Mouse (Mus musculus) ES-E14 (cell line): ENCODE data around the gene 4930432M17Rik. TPM values are rescaled to one million over a fixed set of nuclear protein-coding genes. Genes with fewer than 3 reads are reported as not detected.

Experiments
- DNase-seq: peaks from one replicate; pipeline ENCODE4 v3.0.0-alpha.2; 2013; ENCODE audit warnings: low read depth, low spot score
- H3K27ac ChIP-seq: 2 replicates; pipeline ENCODE4 v1.5.1; 2012; ENCODE audit warnings: low read depth, mild to moderate bottlenecking, low read length, moderate library complexity, mixed read lengths; ENCODE audit not compliant: poor library complexity, insufficient read depth, severe bottlenecking
- H3K36me3 ChIP-seq: 2 replicates; pipeline ENCODE4 v1.6.1; 2012; ENCODE audit warnings: mild to moderate bottlenecking, low read length, moderate library complexity, mixed read lengths; ENCODE audit not compliant: control insufficient read depth, poor library complexity, insufficient read depth, severe bottlenecking
- H3K4me1 ChIP-seq, 2 experiments: fragments of 150-350 bp in 1 of 2; sonication (generic) in 1 of 2; 2 replicates each; pipeline ENCODE4 v1.6.1; 2012; ENCODE audit warnings: low read length in 2 of 2, mild to moderate bottlenecking in 1 of 2, mixed read lengths in 1 of 2; ENCODE audit not compliant: control insufficient read depth in 2 of 2, insufficient read depth in 2 of 2, poor library complexity in 1 of 2
- H3K4me3 ChIP-seq, 2 experiments: fragments of 150-350 bp in 1 of 2; sonication (generic) in 1 of 2; 2 replicates each; pipeline ENCODE4 v1.5.1; 2012; ENCODE audit warnings: low read length in 2 of 2, low read depth in 1 of 2, mild to moderate bottlenecking in 1 of 2, mixed read lengths in 1 of 2; ENCODE audit not compliant: insufficient read depth in 1 of 2, poor library complexity in 1 of 2, severe bottlenecking in 1 of 2
- H3K9ac ChIP-seq: 2 replicates; pipeline ENCODE4 v1.6.1; 2012; ENCODE audit warnings: low read depth, mild to moderate bottlenecking, low read length, mixed read lengths; ENCODE audit not compliant: poor library complexity, insufficient read depth, severe bottlenecking
- H3K9me3 ChIP-seq: fragments of 150-350 bp; sonication (generic); 2 replicates; pipeline ENCODE4 v1.6.1; 2012; ENCODE audit warnings: low read depth, mild to moderate bottlenecking, low read length; ENCODE audit not compliant: control insufficient read depth, insufficient read depth
- CHD2 ChIP-seq: IDR thresholded peaks from 2 replicates; pipeline ENCODE4 v1.6.1; 2014; ENCODE audit warnings: mild to moderate bottlenecking, low read depth, low read length, inconsistent platforms
- HCFC1 ChIP-seq: IDR thresholded peaks from 2 replicates; pipeline ENCODE4 v1.6.1; 2012; ENCODE audit warnings: low read length, inconsistent platforms, borderline replicate concordance; ENCODE audit not compliant: insufficient read depth
- MAFK ChIP-seq: IDR thresholded peaks from 2 replicates; pipeline ENCODE4 v1.6.1; 2014; ENCODE audit warnings: mild to moderate bottlenecking, low read depth, low read length, inconsistent platforms; ENCODE audit not compliant: insufficient read depth
- ZC3H11A ChIP-seq: IDR thresholded peaks from 2 replicates; pipeline ENCODE4 v1.6.1; 2012; ENCODE audit warnings: low read depth, mild to moderate bottlenecking, inconsistent platforms, low read length, borderline replicate concordance
- ZNF384 ChIP-seq: IDR thresholded peaks from 2 replicates; pipeline ENCODE4 v1.6.1; 2012; ENCODE audit warnings: low read depth, low read length, inconsistent platforms
- in situ Hi-C, 2 experiments: fragments of 600-800 bp; cut with MboI; formaldehyde crosslinking; loops; one replicate each; pipeline ENCODE4 v1.15.1; 2025; ENCODE audit warnings: low sequenced_read_pairs in 2 of 2, inconsistent platforms in 1 of 2; ENCODE audit not compliant: unreplicated experiment in 2 of 2
- total RNA-seq: library from RNA; depleted of rRNA; stranded (reverse); fragments of 300-350 nt; gene quantifications from 2 replicates; pipeline ENCODE4 v1.2.3, GENCODE M21; 2012

Gene 4930432M17Rik
- total RNA-seq, 1 experiment: not detected

DNA sequence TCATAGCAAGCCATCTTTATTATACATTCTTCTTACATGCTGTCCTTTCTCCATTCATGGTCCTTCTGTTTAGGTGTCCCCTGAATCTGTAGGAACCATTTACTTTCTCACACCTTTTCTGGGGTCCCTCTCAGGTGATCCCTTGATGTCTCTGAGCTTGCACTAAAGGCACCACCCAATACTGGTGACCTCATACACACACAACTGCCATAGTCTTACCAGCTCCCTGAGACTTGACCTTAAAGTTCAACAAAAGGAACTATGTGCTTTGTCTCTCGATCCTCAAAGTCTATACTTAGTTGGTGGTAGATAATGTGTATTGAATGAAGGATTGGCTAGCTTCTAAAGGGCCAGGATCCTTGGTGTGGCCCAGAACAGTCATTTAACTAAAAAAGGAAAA lies 15.4 kb downstream of the 4930432M17Rik start:
- no peak for DNase-seq
- Histone ChIP-seq H3K27ac (no peak overlapping the region), H3K36me3 (no peaks in the 10 kb centered on the region), H3K4me1 (no peaks in the 10 kb centered on the region), H3K9me3 (no peaks in the 10 kb centered on the region), H3K9ac (no peak overlapping the region), H3K4me3 (no peak overlapping the region)
- TF ChIP-seq MAFK (no peak), ZNF384 (no peak), HCFC1 (no peak), CHD2 (no peak), ZC3H11A (no peak)
- in situ Hi-C loops: no loop called here

- H3K36me3 ChIP-seq: no peaks in the 10 kb centered on the region
- H3K9ac ChIP-seq: no peak overlapping the region
- in situ Hi-C loops: no loop called here
- H3K9me3 ChIP-seq: no peaks in the 10 kb centered on the region
- H3K27ac ChIP-seq: no peak overlapping the region
- no peak for TF ChIP-seq ZNF384
- no peak for TF ChIP-seq CHD2
- no peak for TF ChIP-seq HCFC1
- no peak for TF ChIP-seq ZC3H11A
- TF ChIP-seq MAFK: no peak
- no peak for DNase-seq
- H3K4me3 ChIP-seq: no peak overlapping the region
- no peaks in the 10 kb centered on the region for H3K4me1 ChIP-seq
Measured at GRCm38 (mm10) chr3:121686408-121686911, 15.9 kb downstream of the 4930432M17Rik start.

DNA sequence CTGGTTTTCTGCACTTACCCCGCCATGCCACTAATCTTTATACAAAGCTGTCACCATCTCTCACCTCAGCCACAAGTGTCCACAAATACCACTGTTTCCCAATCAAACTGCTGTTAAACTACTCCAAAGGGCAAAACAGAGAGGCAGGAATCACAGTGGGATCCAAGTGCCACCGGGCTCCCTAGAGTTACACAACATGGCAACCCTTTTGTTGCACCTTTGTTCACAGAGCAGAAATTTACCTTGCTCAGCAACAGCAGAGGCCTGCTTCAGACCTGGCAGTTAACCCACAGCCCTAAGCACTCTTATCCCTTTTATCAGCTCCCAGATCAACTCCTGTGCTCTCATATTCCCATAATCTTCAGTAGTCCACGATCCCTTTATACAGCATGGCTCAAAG lies 17.2 kb downstream of the 4930432M17Rik start:
- no peak for DNase-seq
- TF ChIP-seq MAFK: no peak
- no peak for TF ChIP-seq ZNF384
- no peak for TF ChIP-seq ZC3H11A
- no peak for TF ChIP-seq HCFC1
- TF ChIP-seq CHD2: no peak
- H3K4me1 ChIP-seq: no peaks in the 10 kb centered on the region
- in situ Hi-C loops: no loop called here
- H3K9ac ChIP-seq: no peak overlapping the region
- no peaks in the 10 kb centered on the region for H3K36me3 ChIP-seq
- no peak overlapping the region for H3K4me3 ChIP-seq
- no peaks in the 10 kb centered on the region for H3K9me3 ChIP-seq
- no peak overlapping the region for H3K27ac ChIP-seq

- Histone ChIP-seq H3K9me3 (no peaks in the 10 kb centered on the region), H3K4me3 (no peak overlapping the region), H3K4me1 (no peaks in the 10 kb centered on the region), H3K36me3 (no peaks in the 10 kb centered on the region), H3K27ac (no peak overlapping the region), H3K9ac (no peak overlapping the region)
- in situ Hi-C loops: no loop called here
- TF ChIP-seq CHD2 (no peak), ZNF384 (no peak), MAFK (no peak), HCFC1 (no peak), ZC3H11A (no peak)
- DNase-seq: no peak
Measured at GRCm38 (mm10) chr3:121689029-121689428, 18.5 kb downstream of the 4930432M17Rik start.

GRCm38 (mm10) chr3:121689697-121690096 lies 19.1 kb downstream of the 4930432M17Rik start:
- Histone ChIP-seq H3K4me3 (no peak overlapping the region), H3K9me3 (no peaks in the 10 kb centered on the region), H3K36me3 (no peaks in the 10 kb centered on the region), H3K4me1 (no peaks in the 10 kb centered on the region), H3K9ac (no peak overlapping the region), H3K27ac (no peak overlapping the region)
- DNase-seq: no peak
- in situ Hi-C loops: no loop called here
- no peak for TF ChIP-seq ZC3H11A
- no peak for TF ChIP-seq CHD2
- TF ChIP-seq MAFK: no peak
- no peak for TF ChIP-seq HCFC1
- TF ChIP-seq ZNF384: no peak
